Mouse (Mus musculus) forebrain, embryonic 10.5 days (tissue): Measurements from ENCODE around the gene Bid. TPM values are rescaled to one million over a fixed set of nuclear protein-coding genes. Genes with fewer than 3 reads are reported as not detected.

Experiments used
- DNase-seq: peaks from one replicate; pipeline ENCODE4 v3.0.0-alpha.2; 2017; ENCODE audit warnings: low spot score; ENCODE audit errors: extremely low spot score
- H3K27ac ChIP-seq: fragments of 300-500 bp; sonication (generic); 2 replicates; pipeline ENCODE4 v1.5.1; 2016; ENCODE audit warnings: mild to moderate bottlenecking
- H3K27me3 ChIP-seq: fragments of 300-500 bp; sonication (generic); 2 replicates; pipeline ENCODE4 v1.6.1; 2016; ENCODE audit warnings: mild to moderate bottlenecking; ENCODE audit not compliant: poor library complexity, severe bottlenecking
- H3K36me3 ChIP-seq: fragments of 300-500 bp; sonication (generic); replicated peaks from 2 replicates; pipeline ENCODE4 v1.6.1; 2016; ENCODE audit warnings: mild to moderate bottlenecking, moderate library complexity
- H3K4me1 ChIP-seq: fragments of 300-500 bp; sonication (generic); 2 replicates; pipeline ENCODE4 v1.6.1; 2016
- H3K4me3 ChIP-seq: fragments of 300-500 bp; sonication (generic); 2 replicates; pipeline ENCODE4 v1.5.1; 2016; ENCODE audit warnings: mild to moderate bottlenecking, moderate library complexity
- H3K9me3 ChIP-seq: fragments of 300-500 bp; sonication (generic); 2 replicates; pipeline ENCODE4 v1.6.1; 2016; ENCODE audit warnings: mild to moderate bottlenecking, moderate library complexity
- WGBS: fragments of 180-500 bp; shearing (Covaris S2); methylation state at CpG from one replicate; pipeline ENCODE4 v1.1.7; 2016; 5-methylcytosine and 5-hydroxymethylcytosine counted together
- polyA plus RNA-seq: library from polyadenylated mRNA; unstranded; fragments of >200 nt; fragmentation: Nextera tagmentation; extraction: Ambion mirVana; gene quantifications from 2 replicates; pipeline ENCODE4 v1.2.1, GENCODE M21; 2016

The Bid gene
- polyA plus RNA-seq, 1 experiment from 2014 or later = 19.3 TPM

- H3K27me3 ChIP-seq = no peaks in the 10 kb centered on the region
- H3K27ac ChIP-seq = no peak overlapping the region
- no peaks in the 10 kb centered on the region for H3K9me3 ChIP-seq
- 89% methylated on average over 10 of the region's 10 CpGs for WGBS
- no peak overlapping the region for H3K4me3 ChIP-seq
- H3K36me3 ChIP-seq = peaks cover 12% of the 10 kb centered on the region; the same call in 1 of the 2 replicates
- DNase-seq = no peak
- H3K4me1 ChIP-seq = no peaks in the 10 kb centered on the region
Observed at GRCm38 (mm10) chr6:120943551-120943950, 26.9 kb upstream of the Bid start.

GRCm38 (mm10) chr6:120943079-120943478, 26.4 kb upstream of the Bid start:
- Histone ChIP-seq H3K36me3 (peaks cover 12% of the 10 kb centered on the region; the same call in 1 of the 2 replicates), H3K27me3 (no peaks in the 10 kb centered on the region), H3K27ac (no peak overlapping the region), H3K9me3 (no peaks in the 10 kb centered on the region), H3K4me3 (no peak overlapping the region), H3K4me1 (peaks cover 4% of the 10 kb centered on the region)
- whole genome bisulfite sequencing = 81% methylated on average over 2 of the region's 2 CpGs
- DNase-seq = no peak

- Histone ChIP-seq H3K9me3 (no peaks in the 10 kb centered on the region), H3K27me3 (no peaks in the 10 kb centered on the region), H3K36me3 (peaks cover 6% of the 10 kb centered on the region; the same call in 1 of the 2 replicates), H3K27ac (no peak overlapping the region), H3K4me3 (no peak overlapping the region), H3K4me1 (peaks cover 7% of the 10 kb centered on the region)
- WGBS = 97% methylated on average over 13 of the region's 13 CpGs
- no peak for DNase-seq
Observed at GRCm38 (mm10) chr6:120941575-120941974, 24.9 kb upstream of the Bid start.

- Histone ChIP-seq H3K27me3 (no peaks in the 10 kb centered on the region), H3K9me3 (no peaks in the 10 kb centered on the region), H3K4me1 (peaks cover 7% of the 10 kb centered on the region), H3K27ac (no peak overlapping the region), H3K36me3 (peaks cover 6% of the 10 kb centered on the region; the same call in 1 of the 2 replicates), H3K4me3 (no peak overlapping the region)
- WGBS = 89% methylated on average over 7 of the region's 7 CpGs
- DNase-seq = no peak
Observed at GRCm38 (mm10) chr6:120941084-120941481, 24.4 kb upstream of the Bid start.

GRCm38 (mm10) chr6:120940446-120941083, 23.9 kb upstream of the Bid start:
- no peak overlapping the region for H3K4me3 ChIP-seq
- no peak overlapping the region for H3K27ac ChIP-seq
- no peak for DNase-seq
- H3K36me3 ChIP-seq = peaks cover 2% of the 10 kb centered on the region; the same call in 1 of the 2 replicates
- H3K4me1 ChIP-seq = peaks cover 7% of the 10 kb centered on the region
- no peaks in the 10 kb centered on the region for H3K27me3 ChIP-seq
- no peaks in the 10 kb centered on the region for H3K9me3 ChIP-seq
- WGBS = 89% methylated on average over 7 of the region's 7 CpGs

GRCm38 (mm10) chr6:120939783-120940182, 23.1 kb upstream of the Bid start:
- Histone ChIP-seq H3K27ac (no peak overlapping the region), H3K36me3 (peaks cover 2% of the 10 kb centered on the region; the same call in 1 of the 2 replicates), H3K4me1 (peaks cover 7% of the 10 kb centered on the region), H3K4me3 (no peak overlapping the region), H3K27me3 (no peaks in the 10 kb centered on the region), H3K9me3 (no peaks in the 10 kb centered on the region)
- 83% methylated on average over 3 of the region's 3 CpGs for WGBS
- DNase-seq = no peak

GRCm38 (mm10) chr6:120938763-120939450, 22.3 kb upstream of the Bid start:
- WGBS = 94% methylated on average over 12 of the region's 12 CpGs
- peaks cover 7% of the 10 kb centered on the region for H3K4me1 ChIP-seq
- H3K27ac ChIP-seq = no peak overlapping the region
- H3K27me3 ChIP-seq = no peaks in the 10 kb centered on the region
- DNase-seq = no peak
- H3K36me3 ChIP-seq = peaks cover 11% of the 10 kb centered on the region
- no peak overlapping the region for H3K4me3 ChIP-seq
- H3K9me3 ChIP-seq = no peaks in the 10 kb centered on the region

- 86% methylated on average over 11 of the region's 11 CpGs for WGBS
- Histone ChIP-seq H3K27ac (no peak overlapping the region), H3K4me1 (peaks cover 7% of the 10 kb centered on the region), H3K36me3 (peaks cover 15% of the 10 kb centered on the region), H3K4me3 (no peak overlapping the region), H3K27me3 (no peaks in the 10 kb centered on the region), H3K9me3 (no peaks in the 10 kb centered on the region)
- no peak for DNase-seq
Observed at GRCm38 (mm10) chr6:120937999-120938608, 21.5 kb upstream of the Bid start.

GRCm38 (mm10) chr6:120937104-120937617, 20.5 kb upstream of the Bid start:
- WGBS = 91% methylated on average over 16 of the region's 16 CpGs
- Histone ChIP-seq H3K27me3 (no peaks in the 10 kb centered on the region), H3K27ac (no peak overlapping the region), H3K36me3 (peaks cover 25% of the 10 kb centered on the region), H3K4me1 (peaks cover 7% of the 10 kb centered on the region), H3K9me3 (no peaks in the 10 kb centered on the region), H3K4me3 (no peak overlapping the region)
- no peak for DNase-seq

- H3K36me3 ChIP-seq = peaks cover 29% of the 10 kb centered on the region
- WGBS = 80% methylated on average over 4 of the region's 4 CpGs
- H3K27ac ChIP-seq = no peak overlapping the region
- H3K4me3 ChIP-seq = no peak overlapping the region
- no peak for DNase-seq
- peaks cover 7% of the 10 kb centered on the region for H3K4me1 ChIP-seq
- no peaks in the 10 kb centered on the region for H3K27me3 ChIP-seq
- no peaks in the 10 kb centered on the region for H3K9me3 ChIP-seq
Observed at GRCm38 (mm10) chr6:120934176-120934575, 17.5 kb upstream of the Bid start.

GRCm38 (mm10) chr6:120933670-120934069, 17.0 kb upstream of the Bid start:
- peaks cover 29% of the 10 kb centered on the region for H3K36me3 ChIP-seq
- WGBS = 93% methylated on average over 7 of the region's 7 CpGs
- no peak for DNase-seq
- H3K9me3 ChIP-seq = no peaks in the 10 kb centered on the region
- H3K4me1 ChIP-seq = peaks cover 7% of the 10 kb centered on the region
- H3K27ac ChIP-seq = no peak overlapping the region
- H3K4me3 ChIP-seq = no peak overlapping the region
- no peaks in the 10 kb centered on the region for H3K27me3 ChIP-seq

- Histone ChIP-seq H3K27ac (no peak overlapping the region), H3K4me3 (no peak overlapping the region), H3K4me1 (no peaks in the 10 kb centered on the region), H3K36me3 (peaks cover 29% of the 10 kb centered on the region), H3K9me3 (no peaks in the 10 kb centered on the region), H3K27me3 (no peaks in the 10 kb centered on the region)
- 93% methylated on average over 12 of the region's 12 CpGs for WGBS
- no peak for DNase-seq
Observed at GRCm38 (mm10) chr6:120932597-120932996, 15.9 kb upstream of the Bid start.
